Mouse (Mus musculus) embryonic facial prominence, embryonic 10.5 days (tissue): ENCODE results near the gene Ccdc146. TPM values are rescaled to one million over a fixed set of nuclear protein-coding genes. Genes with fewer than 3 reads are reported as not detected.

Source experiments
- DNase-seq: peaks from one replicate; pipeline ENCODE4 v3.0.0-alpha.2; 2017; ENCODE audit warnings: low spot score
- H3K27ac ChIP-seq: fragments of 300-500 bp; sonication (generic); replicated peaks from 2 replicates; pipeline ENCODE4 v1.5.1; 2016; ENCODE audit warnings: mild to moderate bottlenecking
- H3K27me3 ChIP-seq: fragments of 300-500 bp; sonication (generic); replicated peaks from 2 replicates; pipeline ENCODE4 v1.6.1; 2016; ENCODE audit warnings: low read depth, mild to moderate bottlenecking; ENCODE audit not compliant: poor library complexity, severe bottlenecking
- H3K36me3 ChIP-seq: fragments of 300-500 bp; sonication (generic); replicated peaks from 2 replicates; pipeline ENCODE4 v1.6.1; 2016; ENCODE audit warnings: mild to moderate bottlenecking, moderate library complexity
- H3K4me1 ChIP-seq: fragments of 300-500 bp; sonication (generic); 2 replicates; pipeline ENCODE4 v1.6.1; 2016
- H3K4me3 ChIP-seq: fragments of 300-500 bp; sonication (generic); 2 replicates; pipeline ENCODE4 v1.5.1; 2016; ENCODE audit warnings: mild to moderate bottlenecking, moderate library complexity
- H3K9me3 ChIP-seq: fragments of 300-500 bp; sonication (generic); 2 replicates; pipeline ENCODE4 v1.6.1; 2016; ENCODE audit warnings: mild to moderate bottlenecking
- WGBS: fragments of 180-500 bp; shearing (Covaris S2); methylation state at CpG from one replicate; pipeline ENCODE4 v1.1.7; 2016; 5-methylcytosine and 5-hydroxymethylcytosine counted together
- polyA plus RNA-seq: library from polyadenylated mRNA; unstranded; fragments of >200 nt; fragmentation: Nextera tagmentation; extraction: Ambion mirVana; gene quantifications from 2 replicates; pipeline ENCODE4 v1.2.1, GENCODE M21; 2016

Ccdc146 gene
- polyA plus RNA-seq, 1 experiment from 2014 or later = not detected

- DNase-seq = no peak
- Histone ChIP-seq H3K9me3 (peaks cover 3% of the 10 kb centered on the region; the same call in 1 of the 2 replicates), H3K27me3 (no peaks in the 10 kb centered on the region), H3K4me1 (no peaks in the 10 kb centered on the region), H3K27ac (no peak overlapping the region), H3K36me3 (no peaks in the 10 kb centered on the region), H3K4me3 (no peak overlapping the region)
- 54% methylated on average over 1 of the region's 1 CpGs for WGBS
Measured at GRCm38 (mm10) chr5:21414116-21414820, 10.2 kb downstream of the Ccdc146 start.

- H3K27ac ChIP-seq = no peak overlapping the region
- no peaks in the 10 kb centered on the region for H3K27me3 ChIP-seq
- WGBS = 89% methylated on average over 3 of the region's 3 CpGs
- H3K9me3 ChIP-seq = peaks cover 3% of the 10 kb centered on the region; the same call in 1 of the 2 replicates
- DNase-seq = no peak
- H3K4me1 ChIP-seq = no peaks in the 10 kb centered on the region
- H3K36me3 ChIP-seq = no peaks in the 10 kb centered on the region
- H3K4me3 ChIP-seq = no peak overlapping the region
Measured at GRCm38 (mm10) chr5:21413322-21413721, 11.2 kb downstream of the Ccdc146 start.

- Histone ChIP-seq H3K9me3 (peaks cover 3% of the 10 kb centered on the region; the same call in 1 of the 2 replicates), H3K4me1 (no peaks in the 10 kb centered on the region), H3K4me3 (no peak overlapping the region), H3K27ac (no peak overlapping the region), H3K27me3 (no peaks in the 10 kb centered on the region), H3K36me3 (no peaks in the 10 kb centered on the region)
- 72% methylated on average over 5 of the region's 5 CpGs for WGBS
- no peak for DNase-seq
Measured at GRCm38 (mm10) chr5:21412056-21412455, 12.4 kb downstream of the Ccdc146 start.

GRCm38 (mm10) chr5:21411261-21411666 lies 13.2 kb downstream of the Ccdc146 start:
- H3K4me3 ChIP-seq = no peak overlapping the region
- WGBS = 87% methylated on average over 5 of the region's 5 CpGs
- DNase-seq = no peak
- peaks cover 3% of the 10 kb centered on the region; the same call in 1 of the 2 replicates for H3K9me3 ChIP-seq
- no peaks in the 10 kb centered on the region for H3K27me3 ChIP-seq
- no peak overlapping the region for H3K27ac ChIP-seq
- H3K36me3 ChIP-seq = no peaks in the 10 kb centered on the region
- H3K4me1 ChIP-seq = no peaks in the 10 kb centered on the region

- Histone ChIP-seq H3K27ac (no peak overlapping the region; the same call in 1 of the 2 replicates), H3K36me3 (no peaks in the 10 kb centered on the region), H3K27me3 (no peaks in the 10 kb centered on the region), H3K9me3 (no peaks in the 10 kb centered on the region), H3K4me3 (no peak overlapping the region), H3K4me1 (peaks cover 10% of the 10 kb centered on the region)
- 52% methylated on average over 7 of the region's 7 CpGs for WGBS
- DNase-seq = no peak
Measured at GRCm38 (mm10) chr5:21395205-21395840, 29.2 kb downstream of the Ccdc146 start.

- Histone ChIP-seq H3K4me3 (no peak overlapping the region), H3K27ac (no peak overlapping the region), H3K36me3 (no peaks in the 10 kb centered on the region), H3K4me1 (peaks cover 10% of the 10 kb centered on the region), H3K9me3 (no peaks in the 10 kb centered on the region), H3K27me3 (no peaks in the 10 kb centered on the region)
- WGBS = 81% methylated on average over 2 of the region's 2 CpGs
- no peak for DNase-seq
Measured at GRCm38 (mm10) chr5:21394562-21394961, 29.9 kb downstream of the Ccdc146 start.

- Histone ChIP-seq H3K27ac (no peak overlapping the region), H3K4me3 (no peak overlapping the region), H3K36me3 (no peaks in the 10 kb centered on the region), H3K4me1 (peaks cover 10% of the 10 kb centered on the region), H3K9me3 (no peaks in the 10 kb centered on the region), H3K27me3 (no peaks in the 10 kb centered on the region)
- WGBS = 67% methylated on average over 13 of the region's 13 CpGs
- no peak for DNase-seq
Measured at GRCm38 (mm10) chr5:21391616-21392384, 32.7 kb downstream of the Ccdc146 start.

- Histone ChIP-seq H3K27ac (no peak overlapping the region), H3K36me3 (no peaks in the 10 kb centered on the region), H3K27me3 (no peaks in the 10 kb centered on the region), H3K4me3 (no peak overlapping the region), H3K4me1 (peaks cover 5% of the 10 kb centered on the region), H3K9me3 (no peaks in the 10 kb centered on the region)
- WGBS = 75% methylated on average over 4 of the region's 4 CpGs
- DNase-seq = no peak
Measured at GRCm38 (mm10) chr5:21388855-21389254, 35.6 kb downstream of the Ccdc146 start.

- no peak overlapping the region for H3K27ac ChIP-seq
Measured at GRCm38 (mm10) chr5:21387340-21387739, 37.1 kb downstream of the Ccdc146 start.

GRCm38 (mm10) chr5:21386432-21386831 lies 38.0 kb downstream of the Ccdc146 start:
- Histone ChIP-seq H3K4me1 (peaks cover 19% of the 10 kb centered on the region), H3K27me3 (no peaks in the 10 kb centered on the region), H3K4me3 (no peak overlapping the region), H3K9me3 (no peaks in the 10 kb centered on the region), H3K36me3 (no peaks in the 10 kb centered on the region), H3K27ac (no peak overlapping the region)
- 91% methylated on average over 4 of the region's 4 CpGs for WGBS
- no peak for DNase-seq

More at GRCm38 (mm10) chr5:21387340-21387739, 37.1 kb downstream of the Ccdc146 start:
- Histone ChIP-seq H3K9me3 (no peaks in the 10 kb centered on the region), H3K4me1 (peaks cover 19% of the 10 kb centered on the region), H3K4me3 (no peak overlapping the region), H3K27me3 (no peaks in the 10 kb centered on the region), H3K36me3 (no peaks in the 10 kb centered on the region)
- DNase-seq = no peak

GRCm38 (mm10) chr5:21384976-21385375 lies 39.5 kb downstream of the Ccdc146 start:
- H3K4me1 ChIP-seq = peaks cover 19% of the 10 kb centered on the region
- no peak for DNase-seq
- no peaks in the 10 kb centered on the region for H3K27me3 ChIP-seq
- no peaks in the 10 kb centered on the region for H3K36me3 ChIP-seq
- no peak overlapping the region for H3K27ac ChIP-seq
- no peak overlapping the region for H3K4me3 ChIP-seq
- no peaks in the 10 kb centered on the region for H3K9me3 ChIP-seq
- 95% methylated on average over 9 of the region's 9 CpGs for WGBS

- no peak for DNase-seq
- 79% methylated on average over 13 of the region's 13 CpGs for WGBS
Measured at GRCm38 (mm10) chr5:21384252-21384960, 40.1 kb downstream of the Ccdc146 start.

More at GRCm38 (mm10) chr5:21384252-21384960, 40.1 kb downstream of the Ccdc146 start:
- Histone ChIP-seq H3K36me3 (no peaks in the 10 kb centered on the region), H3K9me3 (no peaks in the 10 kb centered on the region), H3K27ac (no peak overlapping the region), H3K4me3 (no peak overlapping the region), H3K27me3 (no peaks in the 10 kb centered on the region), H3K4me1 (peaks cover 19% of the 10 kb centered on the region)
